Comparison of ENCODE assay signal across 8 mouse cellular contexts in the genomic region with DNA sequence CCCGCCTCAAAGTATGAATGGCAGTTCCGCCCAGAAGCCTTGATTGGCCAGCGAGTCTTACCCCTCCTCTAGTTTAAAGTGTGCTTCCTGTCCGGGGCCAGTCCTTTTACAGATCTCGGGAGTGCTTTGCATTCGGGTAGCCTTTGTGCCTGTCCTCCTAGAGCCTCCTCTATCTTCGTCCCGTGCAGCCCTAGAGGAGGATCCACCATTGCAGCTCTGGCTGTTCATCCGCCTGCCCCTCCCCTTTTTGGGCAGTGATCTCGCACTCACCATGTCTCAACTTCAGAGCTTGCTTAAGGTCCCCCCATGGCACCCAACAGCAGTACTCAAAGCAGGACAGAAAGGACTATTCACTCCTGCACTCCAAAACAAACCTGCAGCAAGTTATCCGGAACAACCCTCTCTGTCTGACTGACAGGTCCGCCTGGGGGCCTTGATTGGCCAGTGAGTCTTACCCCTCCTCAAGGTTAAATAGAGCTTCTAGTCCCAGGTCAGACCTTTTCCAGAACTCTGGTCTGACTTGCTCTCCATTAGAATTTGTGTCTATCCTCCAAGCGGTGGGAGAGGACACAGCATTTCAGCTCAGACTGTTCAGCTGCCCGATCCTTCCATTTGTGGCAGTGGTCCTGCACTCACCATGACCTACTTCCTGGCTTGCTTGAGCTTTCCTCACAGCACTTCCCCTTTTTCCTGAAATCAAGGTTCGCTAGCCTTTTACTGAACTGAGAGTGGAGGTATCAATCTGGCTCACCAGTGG. TPM values are rescaled to one million over a fixed set of nuclear protein-coding genes. Genes with fewer than 3 reads are reported as not detected.
DNase-seq lines count a peak whose midpoint lies in the region; ATAC-seq lines count a peak whose summit lies in the region.

No protein-coding gene starts in this region.

- H3K36me3 ChIP-seq in forebrain, embryonic 11.5 days (ENCODE audit: control insufficient read depth, insufficient read depth, low read length): no peaks in the 10 kb centered on the region
- no peaks in the 10 kb centered on the region for H3K36me3 ChIP-seq in heart, embryonic 15.5 days
- H3K36me3 ChIP-seq in liver, embryonic 13.5 days: no peaks in the 10 kb centered on the region
- no peaks in the 10 kb centered on the region for H3K36me3 ChIP-seq in stomach, embryonic 16.5 days (ENCODE audit: control insufficient read depth, insufficient read depth, low read length)

- peak; percentile 97 for ATAC-seq in forebrain, embryonic 11.5 days (replicated peaks; ENCODE audit: low FRiP score)
- peak; percentile 96 for ATAC-seq in heart, embryonic 15.5 days (replicated peaks; ENCODE audit: insufficient number of reproducible peaks, insufficient read depth, low FRiP score, low read depth)
- ATAC-seq in liver, embryonic 13.5 days (ENCODE audit: low read depth): peak; percentile 97
- ATAC-seq in stomach, embryonic 16.5 days (ENCODE audit: insufficient read depth, low FRiP score): peak; percentile 97

- peak overlapping the region; percentile 59; the same call in 1 of the 2 replicates for H3K27ac ChIP-seq in forebrain, embryonic 11.5 days (ENCODE audit: low read depth, low read length)
- H3K27ac ChIP-seq in heart, embryonic 15.5 days: peak overlapping the region; percentile 98
- H3K27ac ChIP-seq in liver, embryonic 13.5 days: peak overlapping the region; percentile 81
- peak overlapping the region; percentile 93 for H3K27ac ChIP-seq in stomach, embryonic 16.5 days (ENCODE audit: low read length)

- peak overlapping the region; percentile 62 for H3K4me2 ChIP-seq in forebrain, embryonic 11.5 days (ENCODE audit: low read depth, low read length, severe bottlenecking)
- H3K4me2 ChIP-seq in heart, embryonic 15.5 days: peak overlapping the region; percentile 81
- peak overlapping the region; percentile 74 for H3K4me2 ChIP-seq in liver, embryonic 13.5 days
- H3K4me2 ChIP-seq in stomach, embryonic 16.5 days (ENCODE audit: low read depth, low read length): peak overlapping the region; percentile 69

- DNase-seq in CD8-positive naive resting alpha-beta T cell, adult 2 months (ENCODE audit: low read depth in 2 of 2, low spot score in 2 of 2): peak; percentile 70 to 73
- DNase-seq in c-Kit-positive CD71-positive TER-119-negative erythroid progenitor cells, embryonic 14.5 days (ENCODE audit: low read depth): peak; percentile 43
- peak; percentile 73 for DNase-seq in forebrain, embryonic 11.5 days (ENCODE audit: low spot score)
- DNase-seq in kidney, postnatal 14 days: peak; percentile 89
- peak; percentile 66 for DNase-seq in liver, embryonic 13.5 days
- peak; percentile 69 to 73 for DNase-seq in natural killer cell, adult 2 months (ENCODE audit: low spot score in 2 of 2)

- no peaks in the 10 kb centered on the region for H3K9me3 ChIP-seq in forebrain, embryonic 11.5 days (ENCODE audit: control insufficient read depth, low read length)
- no peaks in the 10 kb centered on the region for H3K9me3 ChIP-seq in heart, embryonic 15.5 days (replicated peaks)
- H3K9me3 ChIP-seq in liver, embryonic 13.5 days (replicated peaks): no peaks in the 10 kb centered on the region
- no peaks in the 10 kb centered on the region for H3K9me3 ChIP-seq in stomach, embryonic 16.5 days (replicated peaks; ENCODE audit: control insufficient read depth, low read length)

- peak overlapping the region; percentile 39 for H3K4me3 ChIP-seq in forebrain, embryonic 11.5 days (ENCODE audit: low read depth, low read length)
- H3K4me3 ChIP-seq in heart, embryonic 15.5 days: peak overlapping the region; percentile 69
- H3K4me3 ChIP-seq in liver, embryonic 13.5 days (replicated peaks): peak overlapping the region; percentile 60
- H3K4me3 ChIP-seq in stomach, embryonic 16.5 days (replicated peaks; ENCODE audit: low read length): peak overlapping the region; percentile 60

- WGBS in forebrain, embryonic 11.5 days: 3% methylated on average over 15 of the region's 15 CpGs
- WGBS in heart, embryonic 15.5 days: 1% methylated on average over 15 of the region's 15 CpGs
- WGBS in liver, embryonic 13.5 days (ENCODE audit: insufficient replicate concordance): under 1% methylated on average over 15 of the region's 15 CpGs
- WGBS in stomach, embryonic 16.5 days: 3% methylated on average over 15 of the region's 15 CpGs

- no peaks in the 10 kb centered on the region for H3K4me1 ChIP-seq in forebrain, embryonic 11.5 days (replicated peaks; ENCODE audit: control insufficient read depth, insufficient read depth, low read length)
- peaks cover 2% of the 10 kb centered on the region; the same call in 1 of the 2 replicates for H3K4me1 ChIP-seq in heart, embryonic 15.5 days (replicated peaks)
- peaks cover 8% of the 10 kb centered on the region for H3K4me1 ChIP-seq in liver, embryonic 13.5 days (replicated peaks)
- no peaks in the 10 kb centered on the region for H3K4me1 ChIP-seq in stomach, embryonic 16.5 days (ENCODE audit: control insufficient read depth, insufficient read depth, low read length)

- no peaks in the 10 kb centered on the region for H3K27me3 ChIP-seq in forebrain, embryonic 11.5 days (ENCODE audit: control insufficient read depth, insufficient read depth, low read length)
- no peaks in the 10 kb centered on the region for H3K27me3 ChIP-seq in heart, embryonic 15.5 days
- H3K27me3 ChIP-seq in liver, embryonic 13.5 days: no peaks in the 10 kb centered on the region
- H3K27me3 ChIP-seq in stomach, embryonic 16.5 days (ENCODE audit: control insufficient read depth, insufficient read depth, low read length): no peaks in the 10 kb centered on the region

- peak overlapping the region; percentile 43 for H3K9ac ChIP-seq in forebrain, embryonic 11.5 days (ENCODE audit: low read length)
- peak overlapping the region; percentile 67 for H3K9ac ChIP-seq in heart, embryonic 15.5 days
- H3K9ac ChIP-seq in liver, embryonic 13.5 days: peak overlapping the region; percentile 64
- H3K9ac ChIP-seq in stomach, embryonic 16.5 days (ENCODE audit: low read length): peak overlapping the region; percentile 76

RNA-seq across cellular contexts. Expression of a gene that starts 28.9 kb away (rescaled TPM):
- 20.4 and 24.6 TPM in 2 replicates for polyA plus RNA-seq in forebrain, embryonic 11.5 days (2014; fragmentation: Nextera tagmentation; extraction: Ambion mirVana)
- polyA plus RNA-seq in heart, embryonic 15.5 days (2015; fragmentation: Nextera tagmentation; extraction: Ambion mirVana): 11.8 and 12.7 TPM in 2 replicates
- polyA plus RNA-seq in liver, embryonic 13.5 days (2015; fragmentation: Nextera tagmentation; extraction: Ambion mirVana): 10.8 and 12.3 TPM in 2 replicates
- 15.7 and 18.2 TPM in 2 replicates for polyA plus RNA-seq in stomach, embryonic 16.5 days (2015; fragmentation: Nextera tagmentation; extraction: Ambion mirVana)

Comparison
In these comparisons a context has a peak if more than half of its experiments do, and no peak if none do; other contexts are left out.
1. Peak in every context shown above with its lines: DNase-seq, ATAC-seq, H3K4me3 ChIP-seq and H3K27ac ChIP-seq.